Mouse (Mus musculus) retina, adult 2 months (tissue): Measurements from ENCODE around the gene Cmklr1.

Source experiments
- DNase-seq: peaks from one replicate; pipeline ENCODE4 v3.0.0-alpha.2; 2012; ENCODE audit warnings: low read depth, low spot score

Cmklr1 gene

GRCm38 (mm10) chr5:113650035-113650865 lies at the start of gene Cmklr1:
Gene Cmklr1, minus strand, starts transcription at chr5:113650426.
- DNase-seq, result no peak

- no peak for DNase-seq
These were observed 44.2 kb upstream of the Cmklr1 start for GRCm38 (mm10) chr5:113694415-113694814.

GRCm38 (mm10) chr5:113694000-113694399 lies 43.8 kb upstream of the Cmklr1 start:
- no peak for DNase-seq

DNA sequence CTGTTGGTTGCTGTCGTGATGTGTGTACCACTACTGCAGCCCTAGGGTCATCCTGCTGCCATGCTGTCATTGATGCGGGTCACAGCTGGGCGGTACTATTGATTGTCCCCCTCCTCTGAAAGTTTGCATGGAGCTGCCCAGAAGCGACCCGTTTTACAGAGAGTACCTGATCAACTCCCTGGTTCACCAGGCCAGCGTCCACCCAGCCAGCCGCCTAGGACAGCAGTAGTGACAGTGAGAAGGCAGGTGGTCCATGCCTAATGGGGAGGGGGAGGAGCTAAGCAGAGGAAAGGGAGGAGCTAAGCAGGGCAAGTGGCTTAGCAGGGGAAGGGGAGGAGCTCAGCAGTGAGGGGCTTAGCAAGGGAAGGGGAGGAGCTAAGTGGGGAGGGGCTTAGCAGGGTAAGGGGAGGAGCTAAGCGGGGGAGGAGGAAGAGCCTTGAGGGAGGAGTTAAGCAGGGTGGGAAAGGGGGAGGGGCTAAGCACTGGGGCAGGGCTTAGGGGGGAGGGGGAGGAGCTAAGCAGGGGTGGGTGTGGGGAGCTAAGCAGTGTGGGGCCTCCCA lies 43.0 kb upstream of the Cmklr1 start:
- DNase-seq, result no peak

DNA sequence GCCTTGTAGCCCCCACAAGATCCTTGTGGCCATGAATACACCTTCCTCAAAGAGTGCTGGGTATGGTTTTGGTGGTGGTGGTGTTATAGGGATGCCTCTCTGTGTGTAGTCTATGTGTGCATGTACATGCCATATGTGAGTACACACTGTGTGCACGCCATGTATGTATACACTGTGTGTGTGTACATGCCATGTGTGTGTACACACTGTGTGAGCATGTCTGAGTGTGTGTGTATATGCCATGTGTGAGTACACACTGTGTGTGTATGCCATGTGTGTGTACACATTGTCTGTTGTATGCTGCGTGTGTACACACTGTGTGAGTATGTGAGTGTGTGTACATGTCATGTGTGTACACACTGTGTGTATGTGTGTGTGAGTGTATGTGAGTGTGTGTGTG lies 40.6 kb upstream of the Cmklr1 start:
- no peak for DNase-seq

- no peak for DNase-seq
These were observed 39.9 kb upstream of the Cmklr1 start for GRCm38 (mm10) chr5:113690069-113690548.

DNA sequence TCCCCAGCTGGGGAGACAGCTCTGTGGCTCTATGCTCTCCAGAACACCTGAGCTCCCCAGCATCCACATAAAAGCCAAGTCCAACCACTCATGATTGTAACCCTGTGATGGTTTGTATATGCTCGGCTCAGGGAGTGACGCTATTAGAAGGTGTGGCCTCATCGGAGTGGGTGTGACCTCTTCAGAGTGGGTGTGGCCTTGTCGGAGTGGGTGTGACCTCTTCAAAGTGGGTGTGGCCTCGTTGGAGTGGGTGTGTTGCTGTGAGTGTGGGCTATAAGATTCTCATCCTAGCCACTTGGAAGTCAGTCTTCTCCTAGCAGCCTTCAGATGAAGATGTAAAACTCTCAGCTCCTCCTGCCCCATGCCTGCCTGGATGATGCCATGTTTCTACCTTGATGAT lies 37.3 kb upstream of the Cmklr1 start:
- no peak for DNase-seq

- DNase-seq, result no peak
These were observed 35.2 kb upstream of the Cmklr1 start for GRCm38 (mm10) chr5:113685471-113685870.

GRCm38 (mm10) chr5:113683246-113683645 lies 33.0 kb upstream of the Cmklr1 start:
- no peak for DNase-seq

GRCm38 (mm10) chr5:113682472-113682871 lies 32.2 kb upstream of the Cmklr1 start:
- DNase-seq, result no peak

- no peak for DNase-seq
These were observed 31.0 kb upstream of the Cmklr1 start for GRCm38 (mm10) chr5:113681219-113681618.

- DNase-seq, result no peak
These were observed 29.3 kb upstream of the Cmklr1 start for GRCm38 (mm10) chr5:113679509-113679908.

GRCm38 (mm10) chr5:113678743-113679452 lies 28.7 kb upstream of the Cmklr1 start:
- DNase-seq, result no peak

DNA sequence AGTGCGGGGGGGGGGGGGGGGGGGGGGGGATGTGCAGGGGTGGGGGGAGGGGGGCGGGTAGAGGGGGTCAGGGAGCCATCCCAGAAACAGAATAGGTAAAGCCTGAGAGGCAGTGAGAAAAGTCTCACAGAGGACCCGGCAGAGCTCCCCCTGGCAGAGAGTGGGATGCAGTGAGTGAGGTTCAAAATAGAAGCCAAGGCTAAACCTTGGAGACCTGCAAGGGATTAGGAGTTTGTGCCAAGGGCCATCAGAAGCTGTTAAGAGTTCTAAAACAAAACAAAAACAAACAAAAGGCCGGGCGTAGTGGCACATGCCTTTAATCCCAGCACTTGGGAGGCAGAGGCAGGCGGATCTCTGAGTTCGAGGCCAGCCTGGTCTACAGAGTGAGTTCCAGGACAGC lies 27.3 kb upstream of the Cmklr1 start:
- DNase-seq, result no peak

DNA sequence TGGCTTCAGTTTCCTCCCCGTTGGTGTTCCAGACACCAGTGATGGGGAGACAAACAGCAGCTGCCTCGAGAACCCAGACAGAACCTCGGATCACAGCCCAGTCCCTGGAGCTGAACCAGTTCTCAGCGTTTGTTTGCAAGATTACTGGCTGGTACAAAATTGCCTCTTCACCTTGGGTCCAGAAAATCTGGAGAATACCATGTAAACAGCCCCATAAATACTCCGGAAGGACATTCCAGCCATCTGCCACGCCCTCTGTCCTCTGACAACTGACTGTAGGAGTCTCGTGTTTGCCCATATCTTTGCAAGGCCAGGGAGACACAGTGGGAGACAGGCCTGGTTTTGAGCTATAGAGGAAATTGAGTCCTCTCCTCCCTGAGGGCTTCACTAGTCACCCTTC lies 24.6 kb upstream of the Cmklr1 start:
- no peak for DNase-seq

DNA sequence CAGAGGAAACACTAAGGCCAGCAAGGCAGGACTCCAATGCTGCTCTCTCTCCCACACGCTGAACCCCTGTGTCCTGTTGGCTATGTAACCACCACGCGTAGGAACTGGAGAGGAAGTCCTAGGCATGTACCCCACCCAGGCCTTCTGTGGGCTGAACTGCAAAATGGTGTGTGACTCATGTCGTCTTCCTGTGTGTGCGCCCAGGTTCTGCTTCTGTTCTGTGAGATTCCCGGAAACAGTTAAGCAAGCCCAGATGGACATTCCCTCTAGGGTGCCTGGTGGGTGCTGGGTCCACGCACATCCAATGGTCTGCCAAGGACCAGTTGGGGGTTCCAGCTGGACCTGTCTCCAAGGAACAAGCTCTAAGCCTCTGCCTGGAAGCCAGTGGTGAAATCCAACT lies 22.2 kb upstream of the Cmklr1 start:
- DNase-seq, result no peak

DNA sequence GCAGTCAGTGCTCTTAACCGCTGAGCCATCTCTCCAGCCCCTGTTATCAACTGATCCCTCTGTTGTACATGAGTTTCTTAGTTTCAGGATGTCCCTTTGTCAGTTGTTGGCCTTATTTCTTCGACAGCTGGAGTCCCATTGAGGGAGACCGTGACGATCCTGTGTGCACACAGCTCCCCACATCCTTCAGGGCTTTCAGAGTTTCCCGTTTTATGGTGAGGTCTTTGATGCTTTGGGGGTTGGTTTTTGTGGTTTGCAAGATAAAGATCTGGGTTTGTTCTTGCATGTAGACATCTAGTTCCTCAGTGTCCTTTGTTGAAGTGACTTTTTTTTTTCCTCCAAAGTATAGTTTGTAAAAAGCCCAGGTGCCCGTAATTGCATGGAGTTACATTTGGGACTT lies 20.4 kb upstream of the Cmklr1 start:
- DNase-seq, result no peak

- DNase-seq, result no peak
These were observed 19.9 kb upstream of the Cmklr1 start for GRCm38 (mm10) chr5:113670110-113670509.

DNA sequence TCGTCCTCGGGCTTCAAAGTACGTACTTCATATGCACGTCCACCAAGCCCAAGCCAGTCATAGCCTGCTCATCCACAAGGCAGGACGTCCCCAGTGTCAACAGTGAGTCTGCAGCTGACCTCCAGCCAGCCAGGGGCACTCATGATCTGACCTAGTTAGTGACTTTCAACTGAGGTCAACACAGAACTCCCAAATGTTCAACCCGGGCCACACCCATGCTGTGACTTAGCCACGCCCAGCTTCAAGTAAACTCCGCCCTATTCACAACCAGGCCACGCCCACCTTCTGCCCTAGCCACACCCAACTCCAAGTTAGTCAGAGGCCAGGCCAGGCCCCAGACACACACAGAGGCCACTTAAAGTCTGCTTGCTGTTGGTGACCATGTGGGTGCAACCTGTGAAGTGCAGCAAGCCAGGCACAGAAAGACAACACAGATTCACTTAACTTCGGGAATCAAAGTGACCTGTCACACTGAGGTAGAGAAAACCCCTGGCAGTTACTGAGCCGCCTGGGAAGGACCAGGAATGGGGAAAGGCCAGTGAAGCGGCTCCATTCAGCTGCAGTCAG lies 14.5 kb upstream of the Cmklr1 start:
- DNase-seq, result no peak

DNA sequence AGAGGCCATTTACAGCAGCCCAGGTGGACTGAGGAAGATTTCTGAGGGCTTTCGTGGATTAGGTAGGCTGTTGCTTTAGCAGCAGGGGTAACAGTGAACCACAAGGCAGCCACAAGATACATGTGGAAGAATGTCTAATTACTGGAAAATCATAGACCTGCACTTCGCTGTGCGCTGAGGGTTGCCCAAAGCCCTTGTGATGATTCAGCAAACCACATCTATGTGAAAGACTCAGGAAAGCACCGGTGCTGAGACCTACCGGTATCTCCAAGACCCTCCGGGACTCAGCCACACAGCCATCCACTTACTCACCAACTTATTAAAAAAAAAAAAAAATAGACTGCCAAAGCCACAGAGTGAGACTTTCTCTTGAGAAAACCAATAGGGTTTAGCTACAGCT lies 13.9 kb upstream of the Cmklr1 start:
- no peak for DNase-seq

DNA sequence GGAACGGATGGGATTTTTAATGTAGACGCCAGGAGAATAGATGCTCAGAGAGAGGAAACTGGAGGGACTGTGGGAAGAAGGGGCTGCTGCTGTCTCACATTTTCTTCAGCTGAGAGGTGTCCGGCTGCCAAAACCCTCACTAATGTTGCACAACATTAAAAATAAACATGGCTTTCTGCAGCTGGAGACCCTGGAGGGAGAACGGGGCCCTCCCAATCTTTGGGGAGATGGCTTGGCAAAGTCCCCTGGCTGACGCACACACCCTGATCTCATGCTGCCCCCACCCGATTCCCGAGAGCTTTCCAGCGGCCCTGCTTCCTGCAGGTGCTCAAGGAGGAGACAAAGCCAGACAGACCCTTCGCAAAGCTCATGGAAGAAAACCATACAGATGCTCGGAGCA lies 10.6 kb upstream of the Cmklr1 start:
- no peak for DNase-seq

GRCm38 (mm10) chr5:113654821-113655220 lies 4.6 kb upstream of the Cmklr1 start:
- no peak for DNase-seq
